Mouse (Mus musculus) liver, embryonic 13.5 days (tissue): ENCODE measurements around the gene Mdm2. TPM values are rescaled to one million over a fixed set of nuclear protein-coding genes. Genes with fewer than 3 reads are reported as not detected.

Experiments used
- ATAC-seq: fragments of 200-750 bp; cut with Nextera tagmentation; 2 replicates; pipeline ENCODE4 v1.8.0; 2017; ENCODE audit warnings: low read depth, mild to moderate bottlenecking, moderate number of reproducible peaks, moderate library complexity
- DNase-seq: peaks from one replicate; pipeline ENCODE4 v3.0.0; 2022
- H3K27ac ChIP-seq: fragments of 300-500 bp; sonication (generic); 2 replicates; pipeline ENCODE4 v1.5.1; 2015; ENCODE audit warnings: moderate library complexity, mild to moderate bottlenecking, inconsistent platforms
- H3K27me3 ChIP-seq: fragments of 300-500 bp; sonication (generic); 2 replicates; pipeline ENCODE4 v1.6.1; 2015; ENCODE audit warnings: mild to moderate bottlenecking, inconsistent platforms
- H3K36me3 ChIP-seq: fragments of 300-500 bp; sonication (generic); 2 replicates; pipeline ENCODE4 v1.6.1; 2015; ENCODE audit warnings: mild to moderate bottlenecking, inconsistent platforms
- H3K4me1 ChIP-seq: fragments of 300-500 bp; sonication (generic); replicated peaks from 2 replicates; pipeline ENCODE4 v1.6.1; 2015; ENCODE audit warnings: inconsistent platforms
- H3K4me2 ChIP-seq: fragments of 300-500 bp; sonication (generic); 2 replicates; pipeline ENCODE4 v1.6.1; 2015; ENCODE audit warnings: inconsistent platforms, mild to moderate bottlenecking, moderate library complexity
- H3K4me3 ChIP-seq: fragments of 300-500 bp; sonication (generic); replicated peaks from 2 replicates; pipeline ENCODE4 v1.5.1; 2015; ENCODE audit warnings: mild to moderate bottlenecking, inconsistent platforms
- H3K9ac ChIP-seq: fragments of 300-500 bp; sonication (generic); 2 replicates; pipeline ENCODE4 v1.6.1; 2015; ENCODE audit warnings: mild to moderate bottlenecking, inconsistent platforms
- H3K9me3 ChIP-seq: fragments of 300-500 bp; sonication (generic); replicated peaks from 2 replicates; pipeline ENCODE4 v1.6.1; 2016; ENCODE audit warnings: inconsistent platforms
- WGBS: fragments of 180-500 bp; shearing (Covaris S2); methylation state at CpG from one replicate; pipeline ENCODE4 v1.1.7; 2015; ENCODE audit not compliant: insufficient replicate concordance; 5-methylcytosine and 5-hydroxymethylcytosine counted together
- polyA plus RNA-seq: library from polyadenylated mRNA; unstranded; fragments of >200 nt; fragmentation: Nextera tagmentation; extraction: Ambion mirVana; gene quantifications from 2 replicates; pipeline ENCODE4 v1.2.1, GENCODE M21; 2015

The Mdm2 gene
- polyA plus RNA-seq, 1 experiment from 2014 or later, result 16.3 TPM

- no peak overlapping the region for H3K4me3 ChIP-seq
- H3K27me3 ChIP-seq, result no peaks in the 10 kb centered on the region
- DNase-seq (no peak), ATAC-seq (no peak)
- H3K9me3 ChIP-seq, result no peaks in the 10 kb centered on the region
- H3K27ac ChIP-seq, result no peak overlapping the region
- no peak overlapping the region for H3K4me2 ChIP-seq
- no peaks in the 10 kb centered on the region for H3K4me1 ChIP-seq
- no peak overlapping the region for H3K9ac ChIP-seq
- H3K36me3 ChIP-seq, result no peaks in the 10 kb centered on the region
- WGBS, result 55% methylated on average over 3 of the region's 3 CpGs
Measured at GRCm38 (mm10) chr10:117654576-117655123, 55.9 kb downstream of the Mdm2 start.

- DNase-seq (no peak), ATAC-seq (no peak)
- no peaks in the 10 kb centered on the region for H3K9me3 ChIP-seq
- H3K27ac ChIP-seq, result no peak overlapping the region
- H3K4me3 ChIP-seq, result no peak overlapping the region
- WGBS, result 68% methylated on average over 7 of the region's 7 CpGs
- no peak overlapping the region for H3K9ac ChIP-seq
- H3K36me3 ChIP-seq, result no peaks in the 10 kb centered on the region
- H3K4me1 ChIP-seq, result no peaks in the 10 kb centered on the region
- H3K27me3 ChIP-seq, result no peaks in the 10 kb centered on the region
- H3K4me2 ChIP-seq, result no peak overlapping the region
Measured at GRCm38 (mm10) chr10:117653779-117654173, 56.8 kb downstream of the Mdm2 start.

- no peak overlapping the region for H3K27ac ChIP-seq
- no peak overlapping the region for H3K4me2 ChIP-seq
- no peak for DNase-seq
- H3K9me3 ChIP-seq, result no peaks in the 10 kb centered on the region
- no peaks in the 10 kb centered on the region for H3K27me3 ChIP-seq
- WGBS, result 56% methylated on average over 8 of the region's 8 CpGs
- H3K4me3 ChIP-seq, result no peak overlapping the region
- H3K36me3 ChIP-seq, result no peaks in the 10 kb centered on the region
- no peak for ATAC-seq
- H3K9ac ChIP-seq, result no peak overlapping the region
- no peaks in the 10 kb centered on the region for H3K4me1 ChIP-seq
Measured at GRCm38 (mm10) chr10:117652930-117653778, 57.4 kb downstream of the Mdm2 start.

- H3K4me2 ChIP-seq, result no peak overlapping the region
- no peak overlapping the region for H3K4me3 ChIP-seq
- H3K9me3 ChIP-seq, result no peaks in the 10 kb centered on the region
- no peak overlapping the region for H3K27ac ChIP-seq
- H3K9ac ChIP-seq, result no peak overlapping the region
- no peaks in the 10 kb centered on the region for H3K36me3 ChIP-seq
- no peaks in the 10 kb centered on the region for H3K4me1 ChIP-seq
- WGBS, result 62% methylated on average over 4 of the region's 4 CpGs
- DNase-seq (no peak), ATAC-seq (no peak)
- no peaks in the 10 kb centered on the region for H3K27me3 ChIP-seq
Measured at GRCm38 (mm10) chr10:117652378-117652774, 58.2 kb downstream of the Mdm2 start.

- ATAC-seq, result no peak
- H3K9ac ChIP-seq, result no peak overlapping the region
- H3K9me3 ChIP-seq, result no peaks in the 10 kb centered on the region
- WGBS, result 49% methylated on average over 10 of the region's 10 CpGs
- H3K4me1 ChIP-seq, result no peaks in the 10 kb centered on the region
- no peak overlapping the region for H3K4me2 ChIP-seq
- no peak overlapping the region for H3K27ac ChIP-seq
- DNase-seq, result no peak
- no peaks in the 10 kb centered on the region for H3K36me3 ChIP-seq
- no peak overlapping the region for H3K4me3 ChIP-seq
- H3K27me3 ChIP-seq, result no peaks in the 10 kb centered on the region
Measured at GRCm38 (mm10) chr10:117651587-117652377, 58.8 kb downstream of the Mdm2 start.

DNA sequence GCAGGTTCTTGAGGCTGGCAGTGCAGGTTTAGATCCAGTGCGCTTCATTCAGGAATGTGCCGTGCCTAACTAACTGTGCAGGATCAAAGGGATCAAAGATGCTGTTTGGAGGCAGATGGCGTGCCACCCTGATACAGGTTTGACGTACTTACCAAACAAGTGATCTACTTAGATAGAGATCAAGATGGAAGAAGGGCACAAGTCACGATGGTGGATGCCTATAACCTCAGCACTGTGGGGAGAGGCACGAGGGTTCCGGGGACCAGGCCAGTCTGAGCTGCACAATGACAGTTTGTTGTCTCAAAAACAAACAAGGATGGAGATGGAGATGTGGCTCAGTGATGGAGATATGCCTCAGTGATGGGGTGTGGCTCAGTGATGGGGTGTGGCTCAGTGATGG, 59.8 kb downstream of the Mdm2 start:
- H3K4me3 ChIP-seq, result no peak overlapping the region
- no peaks in the 10 kb centered on the region for H3K27me3 ChIP-seq
- no peaks in the 10 kb centered on the region for H3K4me1 ChIP-seq
- H3K9me3 ChIP-seq, result no peaks in the 10 kb centered on the region
- DNase-seq (no peak), ATAC-seq (no peak)
- no peak overlapping the region for H3K9ac ChIP-seq
- 75% methylated on average over 7 of the region's 7 CpGs for WGBS
- no peaks in the 10 kb centered on the region for H3K36me3 ChIP-seq
- no peak overlapping the region for H3K27ac ChIP-seq
- H3K4me2 ChIP-seq, result no peak overlapping the region

GRCm38 (mm10) chr10:117650042-117650655, 60.4 kb downstream of the Mdm2 start:
- no peaks in the 10 kb centered on the region for H3K27me3 ChIP-seq
- DNase-seq (no peak), ATAC-seq (no peak)
- no peak overlapping the region for H3K4me3 ChIP-seq
- no peaks in the 10 kb centered on the region for H3K4me1 ChIP-seq
- 73% methylated on average over 12 of the region's 12 CpGs for WGBS
- H3K27ac ChIP-seq, result no peak overlapping the region
- no peaks in the 10 kb centered on the region for H3K9me3 ChIP-seq
- H3K9ac ChIP-seq, result no peak overlapping the region
- H3K4me2 ChIP-seq, result no peak overlapping the region
- no peaks in the 10 kb centered on the region for H3K36me3 ChIP-seq

DNA sequence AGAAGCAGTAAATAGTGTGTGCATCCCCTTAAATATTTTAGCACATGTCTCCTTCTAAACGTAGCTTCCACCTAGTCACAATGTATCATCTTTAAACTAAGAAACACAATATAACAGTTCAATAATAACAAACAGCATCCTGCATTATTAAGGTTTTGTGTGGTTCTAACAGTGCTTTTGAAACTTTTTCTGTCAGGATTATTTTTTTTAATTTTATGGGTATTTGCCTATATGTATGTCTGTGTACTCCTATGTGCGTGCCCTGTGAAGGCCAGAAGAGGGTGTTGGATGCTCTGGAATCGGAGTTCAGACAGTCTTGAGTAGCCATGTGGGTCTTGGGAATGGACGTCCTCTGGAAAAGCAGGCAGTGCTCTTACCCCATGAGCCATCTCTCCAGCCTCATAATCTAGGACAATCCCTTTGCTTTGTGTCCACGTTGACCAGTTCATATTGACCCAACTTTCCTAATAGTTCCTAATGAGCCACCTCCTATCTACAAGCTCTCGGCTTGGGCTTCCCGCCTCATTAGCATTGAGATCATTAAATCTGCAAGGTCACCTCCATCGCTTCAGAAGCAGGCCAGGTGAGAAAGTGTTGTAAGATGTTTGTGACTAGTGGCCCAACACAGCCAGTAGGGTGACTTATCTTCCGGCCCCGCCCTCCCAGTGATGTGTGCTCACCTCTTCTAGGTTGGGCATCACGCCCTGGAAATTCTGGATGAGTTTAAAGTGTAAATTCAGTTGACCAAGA, 61.1 kb downstream of the Mdm2 start:
- Histone ChIP-seq H3K36me3 (no peaks in the 10 kb centered on the region), H3K27me3 (no peaks in the 10 kb centered on the region), H3K9ac (no peak overlapping the region), H3K9me3 (no peaks in the 10 kb centered on the region), H3K27ac (no peak overlapping the region), H3K4me2 (no peak overlapping the region), H3K4me1 (no peaks in the 10 kb centered on the region), H3K4me3 (no peak overlapping the region)
- DNase-seq, result no peak
- 71% methylated on average over 11 of the region's 11 CpGs for WGBS
- no peak for ATAC-seq

DNA sequence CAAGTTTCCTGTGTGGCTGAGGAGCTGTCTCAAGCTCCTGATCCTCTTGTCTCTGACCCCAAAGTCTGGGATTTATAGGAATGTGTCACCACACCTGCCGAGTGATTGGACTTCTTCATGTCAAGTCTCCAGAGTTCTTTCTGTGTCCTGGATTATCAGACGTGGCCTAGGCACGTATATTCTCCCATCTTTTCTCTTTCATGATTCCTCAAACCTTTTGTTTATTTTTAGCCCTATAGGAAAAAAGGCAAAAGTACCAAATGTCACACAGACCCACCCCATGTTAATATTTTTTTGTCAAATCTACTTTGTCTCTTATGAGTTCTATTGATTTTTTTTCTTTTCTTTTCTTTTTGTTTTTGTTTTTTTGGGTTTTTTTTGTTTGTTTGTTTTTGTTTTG, 61.9 kb downstream of the Mdm2 start:
- Histone ChIP-seq H3K27ac (no peak overlapping the region), H3K27me3 (no peaks in the 10 kb centered on the region), H3K9me3 (no peaks in the 10 kb centered on the region), H3K4me2 (no peak overlapping the region), H3K9ac (no peak overlapping the region), H3K4me3 (no peak overlapping the region), H3K4me1 (no peaks in the 10 kb centered on the region), H3K36me3 (no peaks in the 10 kb centered on the region)
- ATAC-seq (no peak), DNase-seq (no peak)
- 77% methylated on average over 3 of the region's 3 CpGs for WGBS

- Histone ChIP-seq H3K4me2 (no peak overlapping the region), H3K4me1 (no peaks in the 10 kb centered on the region), H3K4me3 (no peak overlapping the region), H3K27me3 (no peaks in the 10 kb centered on the region), H3K36me3 (no peaks in the 10 kb centered on the region), H3K27ac (no peak overlapping the region), H3K9me3 (no peaks in the 10 kb centered on the region), H3K9ac (no peak overlapping the region)
- ATAC-seq (no peak), DNase-seq (no peak)
- 74% methylated on average over 2 of the region's 2 CpGs for WGBS
Measured at GRCm38 (mm10) chr10:117647964-117648472, 62.5 kb downstream of the Mdm2 start.

DNA sequence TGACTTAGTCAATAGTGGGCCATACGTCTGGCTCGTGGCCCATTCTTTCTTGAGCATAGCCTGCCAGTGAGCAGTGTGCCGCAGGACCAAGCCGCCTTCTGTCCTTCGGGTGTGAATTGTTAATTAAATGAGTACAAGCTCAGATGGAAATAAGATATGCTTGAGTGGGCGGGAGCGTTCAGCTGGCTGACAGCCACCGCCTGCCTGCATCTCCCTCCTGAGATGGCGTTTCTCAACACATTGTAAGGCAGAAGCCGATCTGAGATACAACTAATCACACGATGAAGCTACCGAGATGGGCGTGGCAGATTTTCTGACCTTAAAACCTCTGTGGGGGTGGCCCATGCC, 63.4 kb downstream of the Mdm2 start:
- Histone ChIP-seq H3K9ac (no peak overlapping the region), H3K4me2 (no peak overlapping the region), H3K4me1 (no peaks in the 10 kb centered on the region), H3K27ac (no peak overlapping the region), H3K4me3 (no peak overlapping the region), H3K27me3 (no peaks in the 10 kb centered on the region), H3K9me3 (no peaks in the 10 kb centered on the region), H3K36me3 (no peaks in the 10 kb centered on the region)
- ATAC-seq (no peak), DNase-seq (no peak)
- WGBS, result 77% methylated on average over 13 of the region's 13 CpGs
